Mouse (Mus musculus) kidney, adult 11 months (tissue): ENCODE measurements around the gene Mxd1.

Experiments
- DNase-seq: peaks from one replicate; pipeline ENCODE4 v3.0.0; 2022

The Mxd1 gene

DNA sequence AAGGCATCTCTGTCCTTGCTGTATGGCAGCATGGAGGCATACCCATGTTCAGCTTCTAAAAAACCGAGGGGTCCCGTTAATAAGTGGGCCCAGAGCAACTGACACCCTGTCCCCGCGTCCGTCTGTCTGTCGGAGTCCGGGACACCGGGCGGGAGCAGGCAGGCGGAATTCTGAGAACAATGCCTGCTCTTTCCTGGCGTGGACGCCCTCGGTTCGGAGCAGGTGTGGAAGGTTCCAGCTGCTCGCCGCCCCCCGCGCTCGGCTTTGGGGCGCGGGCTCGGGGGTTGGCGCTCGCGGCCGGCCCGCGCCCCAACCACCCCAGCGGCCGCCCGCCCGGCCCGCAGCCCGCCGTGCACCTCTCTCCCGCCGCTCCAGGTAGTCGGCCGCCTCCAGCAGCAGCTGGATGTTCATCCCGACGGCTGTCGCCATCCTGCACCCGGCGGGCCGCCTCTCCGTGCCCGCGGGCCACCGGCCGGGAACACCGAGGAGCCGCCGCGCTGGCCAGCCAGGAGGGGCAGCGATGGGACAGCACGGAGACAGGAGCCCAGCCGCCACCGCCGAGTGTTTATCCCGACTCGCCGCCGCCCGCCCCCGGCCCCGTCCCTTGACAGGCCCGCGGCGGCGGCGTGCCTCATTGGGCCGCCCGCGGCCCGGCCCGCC is at the start of gene Mxd1:
Mxd1 (minus strand) TSS at position 582 of the 660 bp plus-strand sequence.
- DNase-seq = no peak

DNA sequence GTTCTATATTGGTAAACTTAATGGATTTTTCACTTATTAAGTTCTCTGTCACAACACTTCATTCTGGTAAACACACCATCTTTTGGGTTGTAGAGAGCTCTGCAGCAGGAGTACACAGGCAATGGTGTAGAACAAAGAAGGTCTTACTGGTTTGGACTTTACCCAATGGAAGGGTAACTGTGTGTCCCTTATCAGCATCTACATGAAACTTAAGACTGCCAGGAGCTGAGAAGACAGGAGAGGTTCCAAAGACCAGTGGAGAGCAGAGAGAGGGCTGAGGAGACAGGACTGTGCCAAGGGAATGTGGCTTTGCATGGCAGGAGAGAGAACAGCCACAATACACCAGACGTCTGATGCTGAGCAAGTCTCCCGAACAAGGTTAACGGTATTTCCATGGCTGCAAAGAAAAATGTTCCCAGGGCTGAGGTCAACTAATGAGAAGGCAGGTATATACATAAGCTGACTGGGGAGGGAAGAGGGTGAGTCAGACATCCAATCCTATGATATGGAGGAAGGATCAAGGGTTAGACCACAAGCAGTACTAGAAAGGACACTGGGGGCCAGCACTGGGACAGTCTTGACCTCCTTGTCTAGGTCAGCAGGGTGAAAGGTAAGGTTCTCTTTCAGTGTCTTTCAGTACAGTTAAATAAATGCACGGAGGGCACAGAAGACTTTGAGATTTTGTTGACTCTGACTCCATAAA is 39.3 kb upstream of the Mxd1 start:
- no peak for DNase-seq

DNA sequence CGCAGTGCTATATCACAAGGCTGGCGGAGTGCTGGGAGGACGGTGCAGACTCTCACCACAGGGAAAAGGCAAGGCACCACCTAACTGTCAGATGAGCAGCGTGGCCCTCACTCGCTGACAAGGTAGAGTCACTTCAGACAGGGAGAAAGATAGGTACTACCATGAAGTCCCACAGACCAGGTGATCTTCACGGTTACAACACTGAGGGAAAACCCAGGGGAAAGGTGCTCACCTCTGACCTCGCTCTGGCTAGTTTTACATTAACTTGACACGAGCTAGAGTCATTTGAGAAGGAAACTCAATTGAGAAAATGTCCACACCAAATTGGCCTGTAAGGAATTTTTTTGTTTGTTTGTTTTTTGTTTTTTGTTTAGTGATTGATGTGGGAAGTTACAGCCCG is 33.6 kb upstream of the Mxd1 start:
- no peak for DNase-seq

DNA sequence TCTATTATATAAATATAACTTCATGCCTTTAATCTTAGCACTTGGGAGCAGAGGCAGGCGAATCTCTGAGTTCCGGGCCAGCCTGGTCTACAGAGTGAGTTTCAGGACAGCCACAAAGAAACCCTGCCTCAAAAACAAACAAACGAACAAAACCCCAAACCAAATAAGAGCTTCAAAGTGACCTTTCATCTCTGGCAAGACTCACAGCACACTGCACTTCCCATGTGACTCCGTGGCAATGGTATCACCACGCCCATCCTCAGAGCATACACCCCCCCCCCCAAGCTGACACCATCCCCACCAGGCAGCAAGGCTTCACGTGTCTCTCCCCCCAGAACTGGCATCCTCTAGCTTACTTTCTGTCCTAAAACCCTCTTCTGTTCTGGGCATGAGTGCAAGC is 28.9 kb upstream of the Mxd1 start:
- no peak for DNase-seq

DNA sequence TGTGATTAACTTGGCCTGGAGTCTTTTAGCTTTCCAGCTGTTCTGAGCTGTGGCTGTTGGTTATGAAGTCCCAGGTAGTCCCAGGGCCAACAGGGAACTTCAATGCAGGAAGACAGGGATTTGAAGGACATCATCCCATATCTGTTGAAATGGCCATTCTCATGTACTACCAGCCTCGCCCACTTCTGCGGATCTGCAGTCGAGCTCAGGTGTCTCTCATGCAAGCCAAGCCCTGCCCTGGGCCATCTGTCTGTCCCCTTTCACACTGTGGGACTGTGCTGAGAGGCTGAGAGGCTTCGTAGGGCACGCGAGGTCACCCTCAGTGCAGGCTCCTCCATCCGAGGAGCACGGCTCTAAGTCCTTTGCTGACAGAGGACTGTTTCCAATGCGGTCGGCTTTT is 27.3 kb upstream of the Mxd1 start:
- DNase-seq = no peak

DNA sequence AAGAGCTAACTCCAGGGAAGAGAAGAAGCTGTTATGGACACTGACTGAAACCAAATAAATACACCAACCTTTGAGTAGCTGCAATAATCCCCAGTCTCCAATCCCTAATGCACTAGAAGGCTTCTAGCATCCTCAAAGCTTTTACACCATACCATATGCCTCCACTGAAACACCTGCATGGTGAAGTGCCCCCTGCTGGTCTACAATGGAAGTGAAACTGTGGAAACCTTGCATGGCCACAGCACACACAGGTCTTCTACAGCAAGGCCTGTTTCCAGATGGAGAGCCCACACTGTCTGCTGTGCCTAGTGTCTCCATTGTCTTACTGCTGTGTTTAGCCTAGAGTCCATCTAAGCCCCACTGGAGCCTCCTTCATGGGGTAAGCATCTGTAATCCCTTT is 25.5 kb upstream of the Mxd1 start:
- DNase-seq = peak; percentile 41

DNA sequence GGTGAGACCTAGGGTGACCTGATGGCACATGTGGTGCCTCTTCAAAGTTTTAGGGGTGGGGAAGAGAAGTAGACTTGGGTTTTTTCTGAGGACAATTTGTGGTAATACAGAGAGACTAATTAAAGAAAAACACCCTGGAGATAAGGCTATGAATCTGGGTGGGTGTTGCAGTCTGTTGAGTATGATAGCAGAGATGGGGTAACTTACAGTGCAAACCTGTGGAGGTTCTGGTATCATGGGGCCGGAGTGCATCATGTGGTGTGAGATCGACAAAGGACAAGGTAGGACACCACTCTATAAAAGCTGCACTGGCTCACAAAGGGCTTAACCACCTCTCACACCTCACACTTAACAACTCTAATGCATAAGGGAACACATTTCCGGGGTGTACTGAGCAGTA is 20.7 kb upstream of the Mxd1 start:
- DNase-seq = no peak

DNA sequence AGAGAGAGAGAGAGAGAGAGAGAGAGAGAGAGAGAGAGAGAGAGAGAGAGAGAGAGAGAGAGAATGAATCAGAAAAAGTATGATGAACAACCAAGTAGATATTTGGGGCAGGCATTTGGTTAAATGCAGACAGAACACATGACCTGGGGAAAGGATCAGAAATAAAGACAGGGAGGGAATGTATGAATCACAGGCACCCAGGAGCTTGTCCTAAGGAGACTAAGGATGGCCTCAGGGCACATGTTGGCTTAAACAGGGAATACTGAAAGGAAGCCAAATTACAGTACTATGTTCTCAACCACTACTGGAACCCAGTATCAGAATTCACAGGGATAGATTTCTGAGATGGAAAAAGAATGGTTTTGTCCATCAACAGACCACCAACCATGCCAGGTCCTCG is 18.0 kb upstream of the Mxd1 start:
- DNase-seq = no peak

DNA sequence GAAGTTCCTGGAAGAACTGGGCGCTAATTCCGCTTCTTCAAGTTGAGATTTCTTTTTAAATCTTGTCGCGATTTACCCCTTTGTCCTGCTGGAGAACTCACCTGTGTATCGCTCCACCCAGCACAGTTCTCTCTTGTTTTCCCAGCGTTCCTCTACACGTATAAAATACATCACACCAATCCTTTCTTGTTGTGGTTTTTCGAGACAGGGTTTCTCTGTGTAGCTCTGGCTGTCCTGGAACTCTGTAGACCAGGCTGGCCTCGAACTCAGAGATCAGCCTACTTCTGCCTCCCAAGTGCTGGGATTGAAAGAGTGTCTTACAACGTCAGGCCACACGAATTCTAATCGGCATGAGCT is 15.7 kb upstream of the Mxd1 start:
- DNase-seq = no peak

DNA sequence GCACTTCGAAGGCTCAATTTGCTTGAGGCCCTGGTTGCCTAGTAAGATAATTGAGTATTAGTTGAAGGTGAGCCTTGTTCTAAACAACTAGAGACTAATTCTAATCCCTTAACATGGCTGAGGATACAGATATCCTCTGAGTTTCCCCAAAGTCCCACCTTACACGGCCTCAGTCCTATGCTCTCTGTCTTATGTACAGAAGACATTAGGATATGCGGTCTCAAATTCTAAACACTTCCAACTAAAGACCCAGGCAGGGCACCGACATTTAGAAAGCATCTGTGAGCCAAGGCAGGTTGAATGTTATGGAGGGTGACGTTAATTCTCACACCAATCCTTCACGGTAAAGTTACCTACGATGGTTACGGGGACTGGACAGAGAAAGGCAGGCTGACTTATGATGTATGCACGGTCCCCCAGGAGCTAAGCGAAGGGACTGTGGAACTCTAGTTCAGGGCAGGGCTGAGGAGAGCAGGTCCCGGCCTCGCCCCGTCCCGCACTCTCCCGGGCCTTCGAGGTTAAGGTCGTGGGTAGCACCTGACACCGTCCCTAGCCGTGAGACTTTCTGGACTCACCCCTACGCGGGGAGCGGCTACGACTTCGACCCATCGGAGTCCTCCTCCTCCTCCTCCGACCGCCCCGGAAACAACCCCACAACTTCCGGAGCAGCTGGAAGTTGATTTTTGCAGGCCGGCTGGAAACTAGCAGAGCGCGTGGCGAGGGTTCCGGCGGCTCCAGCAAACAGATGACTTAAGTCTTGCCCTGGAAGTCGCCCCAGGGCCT is 15.1 kb upstream of the Mxd1 start, which contains the start of gene Snrnp27:
Snrnp27 (minus strand) TSS at position 651 of the 783 bp plus-strand sequence.
- DNase-seq = peak; percentile 89

DNA sequence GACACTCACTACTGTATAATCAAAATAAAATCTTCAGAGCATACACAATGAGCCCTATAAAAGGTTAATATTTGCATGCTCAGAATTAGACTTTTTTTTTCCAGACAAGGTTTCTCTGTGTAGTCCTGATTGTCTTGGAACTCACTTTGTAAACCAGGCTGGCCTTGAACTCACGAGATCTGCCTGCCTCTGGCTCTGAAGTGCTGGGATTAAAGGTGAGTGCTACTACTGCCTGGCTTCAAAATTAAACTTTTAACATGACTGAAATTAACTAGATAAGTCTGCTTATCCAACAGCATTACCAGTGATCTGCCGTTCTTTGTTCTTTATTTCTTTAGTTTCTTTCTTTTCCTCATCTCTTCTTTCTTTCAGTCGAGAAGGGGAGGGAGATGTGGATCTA is 12.3 kb upstream of the Mxd1 start:
- DNase-seq = no peak

DNA sequence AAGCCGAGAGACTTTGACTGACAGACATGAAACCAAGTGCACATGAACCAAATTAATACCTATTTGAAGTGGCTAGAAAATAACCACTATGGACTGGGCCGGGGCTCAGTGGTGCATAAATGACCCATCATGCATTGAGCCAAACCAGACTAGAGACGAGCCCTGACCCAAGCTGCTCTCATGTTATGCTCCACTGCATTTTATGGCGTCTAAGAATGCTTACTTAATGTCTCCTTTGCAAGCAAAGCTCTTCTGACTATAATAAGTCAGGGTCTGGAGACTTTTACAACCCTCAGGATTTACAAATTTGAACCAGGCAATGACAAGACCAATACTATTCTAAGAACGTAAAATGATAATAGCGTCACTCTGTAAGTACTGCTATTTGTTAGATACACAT is 9.4 kb upstream of the Mxd1 start:
- DNase-seq = peak; percentile 79

DNA sequence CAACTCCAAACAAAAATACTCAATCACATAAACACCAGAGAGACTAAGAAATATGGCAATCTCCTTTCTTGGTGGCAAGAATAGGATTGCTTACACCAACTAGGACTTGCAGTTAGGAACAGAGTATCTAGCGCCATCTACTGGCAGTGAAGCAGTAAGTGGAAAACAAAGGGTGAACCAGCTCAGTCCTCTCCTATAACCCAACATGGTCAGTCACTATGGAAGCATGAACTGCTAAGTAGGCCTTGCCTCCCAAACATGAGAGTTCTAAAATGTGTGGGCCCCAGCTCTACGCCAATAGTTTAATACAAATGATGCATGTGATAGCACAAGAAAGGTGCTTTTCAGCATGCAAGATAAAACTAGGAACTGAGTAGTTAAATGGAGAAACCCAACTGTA is 1.9 kb upstream of the Mxd1 start:
- DNase-seq = peak; percentile 59

DNA sequence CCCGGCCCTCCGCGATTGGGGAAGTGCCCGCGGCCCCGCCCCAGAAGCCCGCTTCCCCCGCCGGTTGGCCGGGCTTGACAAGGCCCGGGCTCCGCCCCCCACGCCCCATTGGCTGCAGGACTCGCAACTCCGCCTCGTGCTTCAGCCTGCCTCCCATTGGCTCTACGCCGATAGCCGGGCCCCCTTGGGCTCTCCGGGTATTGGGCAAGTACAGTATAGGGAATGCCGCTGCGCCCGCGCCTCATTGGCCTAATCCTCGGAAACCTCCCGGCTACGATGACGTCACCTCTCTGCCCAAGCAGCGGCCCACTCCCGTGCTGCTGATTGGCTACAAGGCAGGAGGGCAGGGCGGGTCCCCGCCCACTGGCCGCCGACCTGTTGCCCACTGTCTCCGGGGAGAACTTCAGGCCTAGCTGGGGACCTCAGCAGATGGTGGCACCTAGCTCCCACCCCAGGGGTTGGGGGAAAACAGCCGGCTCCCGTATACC is 323 bp upstream of the Mxd1 start:
- peak; percentile 100 for DNase-seq

DNA sequence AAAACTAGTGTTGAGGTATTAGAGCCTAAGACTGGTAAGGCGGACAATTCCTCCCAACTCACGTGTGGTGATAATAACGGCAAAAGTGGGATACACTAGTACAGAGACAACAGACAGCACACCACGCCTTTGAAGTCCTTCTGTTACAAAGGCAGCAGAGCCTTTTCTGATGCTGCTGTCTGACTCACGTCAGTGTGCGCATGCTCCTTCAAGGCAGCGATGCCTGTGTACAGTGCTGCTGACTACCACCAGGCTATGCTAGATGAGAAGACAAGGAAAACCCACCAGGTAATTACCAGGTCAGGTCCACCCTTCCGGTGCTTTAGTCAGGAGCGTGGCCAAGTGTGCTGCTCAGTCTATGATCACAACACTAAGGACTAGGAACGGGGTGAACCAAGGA is 1.9 kb downstream of the Mxd1 start:
- DNase-seq = no peak

DNA sequence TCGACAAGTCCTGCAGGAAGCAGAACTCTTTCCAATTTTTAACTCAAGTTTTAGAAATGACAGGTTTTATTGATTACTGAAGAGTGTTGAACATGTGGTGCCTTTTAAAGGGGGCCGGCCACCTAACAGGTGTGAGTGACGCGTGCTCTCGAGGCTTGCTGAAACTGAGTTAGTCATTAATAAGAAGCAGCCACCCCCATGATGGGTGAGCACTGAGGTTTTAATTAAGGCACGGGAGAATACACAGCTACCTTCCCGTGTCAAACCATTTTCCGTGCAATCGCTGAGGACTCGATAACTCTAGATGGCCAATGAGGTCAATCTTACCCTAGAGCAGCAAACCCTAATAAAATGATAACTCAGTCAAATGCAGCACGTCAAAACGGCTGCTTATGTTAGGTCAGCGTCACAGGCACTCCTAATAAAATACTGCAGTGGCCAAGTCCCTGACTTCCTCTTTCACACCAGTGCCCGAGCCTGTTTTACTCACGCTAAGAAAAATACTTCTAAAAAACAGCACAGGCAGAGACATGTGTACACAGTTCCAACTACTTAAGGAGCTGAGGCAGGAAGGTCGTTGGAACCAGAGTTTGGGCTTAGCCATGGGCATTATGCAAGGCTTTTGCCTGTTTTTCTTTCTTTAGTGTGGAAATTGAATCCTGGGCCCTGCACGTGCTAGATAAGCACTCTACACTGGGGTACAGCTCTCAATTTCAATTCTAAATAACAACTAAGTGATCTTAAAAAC is 3.2 kb downstream of the Mxd1 start:
- peak; percentile 43 for DNase-seq

DNA sequence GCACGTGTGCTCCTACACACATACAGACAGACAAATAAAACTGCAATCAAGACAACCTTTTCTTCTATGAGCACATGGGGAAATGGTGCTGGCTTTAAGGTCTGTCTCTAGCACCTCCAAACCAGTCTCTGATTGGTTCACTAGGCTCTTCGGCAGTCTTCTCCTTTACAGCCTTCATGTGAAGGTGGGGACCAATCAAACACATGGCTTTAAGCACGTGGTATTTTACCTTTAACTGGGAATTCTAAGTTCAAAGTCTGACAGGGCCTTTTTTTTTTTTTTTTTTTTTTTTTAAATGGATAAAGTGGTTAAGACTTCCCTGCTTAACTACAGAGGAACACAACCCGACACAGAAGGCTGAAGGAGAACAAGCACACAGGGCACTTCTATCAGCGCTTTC is 3.9 kb downstream of the Mxd1 start:
- no peak for DNase-seq

DNA sequence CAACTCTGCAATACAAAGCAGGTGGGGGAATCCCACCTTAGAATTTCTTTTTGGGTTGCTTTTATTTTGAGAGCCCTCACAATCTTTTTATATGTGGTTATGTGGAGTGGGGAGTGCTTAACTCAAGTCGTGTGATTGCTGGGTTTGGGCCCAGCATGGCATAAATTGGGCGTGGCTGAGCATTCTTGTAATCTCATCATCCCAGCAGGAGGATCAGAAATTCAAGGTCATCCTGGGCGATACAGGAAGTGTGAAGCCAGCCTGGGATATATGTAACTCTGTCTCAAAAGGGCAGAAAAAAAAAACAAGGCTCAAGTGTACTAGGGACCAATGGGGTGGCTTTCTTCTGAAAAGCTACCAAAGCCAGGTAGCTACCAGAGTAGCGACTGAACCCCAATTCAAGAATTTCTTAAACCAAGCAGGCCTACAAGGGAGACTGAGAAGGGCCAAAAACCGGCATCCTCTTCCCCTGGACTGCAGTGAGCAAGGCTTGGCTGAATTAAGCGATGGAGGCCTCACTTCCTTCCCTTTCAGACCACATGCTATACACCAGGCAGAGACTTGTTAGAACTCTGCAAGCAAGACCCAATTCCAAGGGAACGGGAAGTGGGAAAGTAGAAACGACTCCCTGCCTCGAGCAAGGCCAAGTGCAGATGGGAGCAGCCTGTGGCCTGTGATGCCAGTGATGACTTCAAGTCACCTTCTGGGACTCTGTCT is 8.6 kb downstream of the Mxd1 start:
- DNase-seq = no peak

DNA sequence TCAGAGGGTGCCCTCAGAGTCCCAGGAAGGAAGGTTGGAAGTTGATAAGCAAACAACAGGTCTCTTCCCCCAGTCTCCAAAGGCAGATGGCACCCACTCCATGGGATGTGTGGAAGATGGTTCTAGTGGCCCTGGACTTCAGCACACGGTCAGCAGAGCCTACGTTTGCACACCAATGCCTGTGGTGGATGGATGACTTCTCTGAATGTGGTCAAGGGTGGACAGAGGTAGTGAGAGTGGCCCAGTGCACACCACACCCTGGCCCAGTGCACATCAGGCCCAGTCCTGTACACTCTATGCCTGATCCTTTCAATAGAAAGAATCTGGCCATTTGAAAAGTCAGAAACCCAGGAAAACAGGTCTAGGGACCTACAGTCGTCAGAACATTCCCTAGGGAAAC is 10.5 kb downstream of the Mxd1 start:
- DNase-seq = no peak

DNA sequence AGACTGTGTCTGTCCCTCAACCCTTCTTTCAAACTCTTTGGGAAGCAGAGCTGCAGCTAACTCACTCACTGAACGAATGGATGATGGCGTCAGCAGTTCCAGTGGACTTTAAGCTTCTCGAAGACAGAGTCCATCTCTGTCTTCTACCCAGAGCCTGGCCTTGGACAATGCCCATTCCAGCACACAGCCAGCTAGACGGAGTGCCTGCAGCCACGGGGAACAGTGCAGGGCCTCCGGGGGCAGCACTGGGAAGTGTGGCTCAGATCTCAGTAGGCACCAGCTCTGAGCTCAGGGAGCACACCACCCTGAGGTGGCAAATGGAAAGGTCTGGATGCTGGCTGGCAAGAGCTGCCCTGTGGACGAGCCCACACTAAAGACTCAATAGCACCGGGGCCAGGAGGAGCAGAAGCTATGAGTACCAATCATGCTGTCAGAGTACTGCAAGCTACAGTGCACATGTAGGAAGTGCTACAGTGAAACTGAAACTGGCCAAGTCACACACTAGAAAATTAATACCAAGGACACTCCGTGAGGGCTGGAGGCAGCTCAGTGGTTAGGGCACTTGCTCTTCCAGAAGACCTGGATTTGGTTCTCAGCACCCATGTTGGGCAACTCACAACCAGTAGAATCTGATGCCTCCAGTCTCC is 14.6 kb downstream of the Mxd1 start:
- DNase-seq = peak; percentile 51

DNA sequence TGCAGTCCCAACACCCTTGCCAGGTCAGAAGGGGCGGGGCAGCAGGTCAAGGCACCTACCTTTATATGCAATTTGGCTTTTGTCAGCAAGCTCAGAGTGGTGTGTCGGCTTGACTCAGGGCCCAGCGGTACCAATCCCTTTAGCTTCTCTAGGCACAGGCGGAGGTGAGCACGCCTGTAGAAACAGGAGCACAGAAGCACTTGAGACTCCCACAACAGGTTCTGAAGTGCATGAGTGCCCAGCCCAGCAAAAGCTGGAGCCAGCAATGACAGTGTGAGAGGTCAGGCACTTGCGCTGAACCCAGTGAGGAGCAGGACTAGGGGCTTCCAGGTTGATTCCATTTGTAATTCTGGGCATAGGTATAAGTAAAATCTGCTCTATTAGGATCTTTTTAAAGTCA is 15.9 kb downstream of the Mxd1 start:
- no peak for DNase-seq

DNA sequence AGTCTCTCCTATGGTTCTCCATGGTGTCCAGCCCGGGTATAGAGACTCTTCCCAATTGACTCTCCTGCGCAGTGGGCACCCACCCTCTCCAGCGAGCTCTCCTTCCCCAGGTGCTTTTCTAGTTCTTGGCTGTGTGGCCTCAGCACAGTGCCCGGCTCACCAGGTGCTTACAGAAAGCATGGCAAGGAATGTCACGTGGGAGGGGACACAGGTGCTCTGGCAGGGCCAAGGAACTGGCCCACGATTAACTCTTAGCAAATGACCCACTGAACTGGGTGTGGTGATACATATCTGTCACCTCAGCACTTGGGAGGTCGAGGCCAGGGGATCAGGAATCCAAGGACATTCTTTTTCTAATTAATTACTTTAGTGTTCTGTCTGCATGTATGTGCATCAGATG is 22.8 kb downstream of the Mxd1 start:
- DNase-seq = no peak
